Mouse (Mus musculus) central nervous system, embryonic 11.5 days (tissue): ENCODE data around the gene Ubiad1. TPM values are rescaled to one million over a fixed set of nuclear protein-coding genes. Genes with fewer than 3 reads are reported as not detected.

Experiments
- polyA plus RNA-seq: library from polyadenylated mRNA; depleted of rRNA; stranded (reverse); fragments of >200 nt; gene quantifications from 2 replicates; pipeline ENCODE4 v1.2.3, GENCODE M21; 2012; rRNA removed

Gene Ubiad1
- 7.3 and 13.5 TPM in 2 replicates for polyA plus RNA-seq

DNA sequence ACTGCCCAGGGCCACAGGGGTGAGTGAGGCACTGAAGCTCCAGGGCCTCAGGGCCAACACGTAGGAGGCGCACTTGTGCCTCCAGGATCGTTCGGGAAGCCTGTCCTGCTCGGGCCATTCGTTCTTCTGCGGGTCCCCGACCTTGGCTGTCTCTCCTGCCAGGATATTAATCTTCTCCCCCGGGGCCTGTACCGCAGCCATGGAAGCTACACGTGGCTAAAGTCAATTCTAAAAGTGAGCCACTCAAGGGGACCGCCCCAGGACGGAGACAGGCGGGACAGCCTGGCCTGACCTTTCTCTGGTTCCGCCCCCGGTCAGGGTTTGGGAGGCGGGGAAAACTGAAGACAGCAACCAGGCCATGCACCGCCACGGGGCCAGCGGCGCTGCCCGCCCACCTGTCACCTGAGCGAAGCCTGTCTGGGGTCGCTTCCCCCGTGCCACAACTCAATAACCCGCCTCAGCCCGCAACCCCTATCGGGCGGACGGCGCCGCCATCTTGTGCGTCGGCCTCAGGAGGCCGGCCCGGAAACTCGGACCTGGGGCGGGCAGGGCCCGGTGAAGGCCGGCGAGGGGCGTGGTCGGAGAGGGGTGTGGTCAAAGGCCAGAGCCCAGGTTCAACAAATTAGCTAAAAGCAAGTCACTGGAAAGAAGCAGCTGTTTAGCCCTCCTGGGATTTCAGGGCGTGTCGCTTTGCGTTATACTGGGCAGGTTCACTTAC is at the start of gene Ubiad1:
TSS of gene Ubiad1 (minus strand) at position 522 of the 718 bp plus-strand sequence.

GRCm38 (mm10) chr4:148448179-148448852 is 3.7 kb upstream of the Ubiad1 start, which contains the start of gene Mtor:
TSS of gene Mtor (plus strand) at chr4:148448611.

Other genes starting within 250 kb of the Ubiad1 start
- 3.4 and 6.2 TPM in 2 replicates for gene Disp3, start 156.8 kb downstream of the Ubiad1 start, polyA plus RNA-seq
- gene Mtor, start 3.8 kb upstream of the Ubiad1 start, polyA plus RNA-seq: 23.6 and 26.5 TPM in 2 replicates
- 0.08 and 0.30 TPM in 2 replicates for gene Angptl7, start 55.7 kb upstream of the Ubiad1 start, polyA plus RNA-seq
- 62.2 and 62.3 TPM in 2 replicates for gene Exosc10, start 113.7 kb upstream of the Ubiad1 start, polyA plus RNA-seq
- 80.6 and 95.6 TPM in 2 replicates for gene Srm, start 146.7 kb upstream of the Ubiad1 start, polyA plus RNA-seq
- 0.79 and 0.99 TPM in 2 replicates for gene Masp2, start 157.8 kb upstream of the Ubiad1 start, polyA plus RNA-seq
- 866 and 932 TPM in 2 replicates for gene Tardbp, start 182.2 kb upstream of the Ubiad1 start, polyA plus RNA-seq
- not detected in 2 replicates for gene Gm572, start 198.5 kb upstream of the Ubiad1 start, polyA plus RNA-seq